Mouse (Mus musculus) heart, embryonic 14.5 days (tissue): ENCODE measurements at regions not wholly inside any gene's neighbourhood (a gene's known extent, or its start where the extent isn't known, plus 50 kb on each side); places are given as distances from the start of the nearest gene placed in this dataset.
A peak's percentile ranks its signal among the peaks of the same experiment; 100 is the strongest.

ENCODE experiments used
- ATAC-seq: fragments of 200-750 bp; cut with Nextera tagmentation; 2 replicates; pipeline ENCODE4 v1.8.0; 2017; ENCODE audit warnings: low read depth, moderate TSS enrichment; ENCODE audit not compliant: insufficient number of reproducible peaks, insufficient read depth, low FRiP score
- H3K27ac ChIP-seq, 2 experiments: fragments of 200-500 bp in 1 of 2; fragments of 300-500 bp in 1 of 2; sonication (generic) in 1 of 2; replicated peaks in 1 of 2; 2 replicates each; pipeline ENCODE4 v1.5.1; 2012 to 2014; ENCODE audit warnings: low read depth in 2 of 2, low read length in 2 of 2, control low read depth in 1 of 2, mild to moderate bottlenecking in 1 of 2, mixed read lengths in 1 of 2; ENCODE audit not compliant: control insufficient read depth in 1 of 2, insufficient read depth in 1 of 2
- H3K27me3 ChIP-seq: fragments of 300-500 bp; sonication (generic); 2 replicates; pipeline ENCODE4 v1.6.1; 2014; ENCODE audit warnings: mild to moderate bottlenecking, low read length, control low read depth; ENCODE audit not compliant: control insufficient read depth, insufficient read depth
- H3K36me3 ChIP-seq: fragments of 300-500 bp; sonication (generic); 2 replicates; pipeline ENCODE4 v1.6.1; 2014; ENCODE audit warnings: mild to moderate bottlenecking, control low read depth, low read length, mixed read lengths; ENCODE audit not compliant: control insufficient read depth, insufficient read depth
- H3K4me1 ChIP-seq, 2 experiments: fragments of 200-500 bp in 1 of 2; fragments of 300-500 bp in 1 of 2; sonication (generic) in 1 of 2; 2 replicates each; pipeline ENCODE4 v1.6.1; 2012 to 2014; ENCODE audit warnings: low read length in 2 of 2, control low read depth in 1 of 2, mixed read lengths in 1 of 2; ENCODE audit not compliant: control insufficient read depth in 2 of 2, insufficient read depth in 2 of 2
- H3K4me2 ChIP-seq: fragments of 300-500 bp; sonication (generic); 2 replicates; pipeline ENCODE4 v1.6.1; 2014; ENCODE audit warnings: mild to moderate bottlenecking, low read length
- H3K4me3 ChIP-seq, 2 experiments: fragments of 200-500 bp in 1 of 2; fragments of 300-500 bp in 1 of 2; sonication (generic) in 1 of 2; 2 replicates each; pipeline ENCODE4 v1.5.1; 2012 to 2014; ENCODE audit warnings: low read length in 2 of 2, mild to moderate bottlenecking in 2 of 2, control low read depth in 1 of 2, low read depth in 1 of 2, moderate library complexity in 1 of 2; ENCODE audit not compliant: control insufficient read depth in 1 of 2, insufficient read depth in 1 of 2
- H3K9ac ChIP-seq: fragments of 300-500 bp; sonication (generic); 2 replicates; pipeline ENCODE4 v1.6.1; 2014; ENCODE audit warnings: mild to moderate bottlenecking, low read length
- H3K9me3 ChIP-seq: fragments of 300-500 bp; sonication (generic); 2 replicates; pipeline ENCODE4 v1.6.1; 2016; ENCODE audit warnings: low read length, control low read depth; ENCODE audit not compliant: control insufficient read depth
- WGBS: fragments of 180-500 bp; shearing (Covaris S2); extraction: QIAGEN DNeasy Blood & Tissue Kit; methylation state at CpG from one replicate; pipeline ENCODE4 v1.1.7; 2014; 5-methylcytosine and 5-hydroxymethylcytosine counted together

DNA sequence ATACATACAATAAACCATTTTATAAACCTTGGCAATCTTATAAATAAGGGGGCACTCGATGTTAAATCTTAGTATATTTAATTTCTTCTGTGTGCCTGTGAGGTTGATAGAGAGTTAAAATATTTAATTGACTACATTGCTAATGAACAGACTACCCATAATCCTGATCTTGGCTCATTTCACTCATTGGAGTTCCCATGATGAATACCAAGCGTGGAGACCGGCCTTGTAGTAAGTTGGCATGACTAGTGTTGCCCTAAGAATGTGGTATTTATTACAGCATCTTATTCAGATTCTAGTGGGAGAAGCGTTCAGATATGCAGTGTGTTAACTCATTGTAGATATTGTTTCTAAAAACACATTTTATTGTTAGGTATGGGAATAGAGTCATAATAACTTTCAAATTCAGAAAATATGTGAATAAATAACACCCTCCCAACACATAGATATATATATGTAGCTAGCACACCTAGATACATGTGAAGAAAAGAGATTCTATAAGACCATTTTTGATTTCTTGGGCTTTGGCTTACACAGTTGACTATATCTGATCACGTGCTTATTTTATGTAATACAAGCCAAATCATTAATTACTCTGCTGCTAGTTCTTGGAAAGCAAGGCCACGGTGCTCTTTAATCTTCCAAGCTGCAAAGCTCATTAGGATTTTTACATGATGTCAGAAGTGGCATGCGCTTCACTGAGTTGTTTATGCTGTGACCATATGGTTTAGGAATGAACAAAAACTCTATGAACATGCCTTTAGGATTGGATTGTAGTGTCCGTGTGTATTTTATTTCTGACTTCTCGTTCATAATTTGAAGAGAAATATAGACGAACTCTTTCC is 232.0 kb downstream of the Mef2c start:
- Histone ChIP-seq H3K36me3 (no peaks in the 10 kb centered on the region), H3K4me3 (no peak overlapping the region), H3K9ac (no peak overlapping the region), H3K27me3 (peaks cover 93% of the 10 kb centered on the region), H3K9me3 (no peaks in the 10 kb centered on the region), H3K4me1 (peaks cover 6 to 7% of the 10 kb centered on the region in 2 experiments; a peak in 3 of 4 replicates), H3K4me2 (no peak overlapping the region), H3K27ac (no peak overlapping the region)
- 58% methylated on average over 10 of the region's 10 CpGs for WGBS
- ATAC-seq, result no peak

DNA sequence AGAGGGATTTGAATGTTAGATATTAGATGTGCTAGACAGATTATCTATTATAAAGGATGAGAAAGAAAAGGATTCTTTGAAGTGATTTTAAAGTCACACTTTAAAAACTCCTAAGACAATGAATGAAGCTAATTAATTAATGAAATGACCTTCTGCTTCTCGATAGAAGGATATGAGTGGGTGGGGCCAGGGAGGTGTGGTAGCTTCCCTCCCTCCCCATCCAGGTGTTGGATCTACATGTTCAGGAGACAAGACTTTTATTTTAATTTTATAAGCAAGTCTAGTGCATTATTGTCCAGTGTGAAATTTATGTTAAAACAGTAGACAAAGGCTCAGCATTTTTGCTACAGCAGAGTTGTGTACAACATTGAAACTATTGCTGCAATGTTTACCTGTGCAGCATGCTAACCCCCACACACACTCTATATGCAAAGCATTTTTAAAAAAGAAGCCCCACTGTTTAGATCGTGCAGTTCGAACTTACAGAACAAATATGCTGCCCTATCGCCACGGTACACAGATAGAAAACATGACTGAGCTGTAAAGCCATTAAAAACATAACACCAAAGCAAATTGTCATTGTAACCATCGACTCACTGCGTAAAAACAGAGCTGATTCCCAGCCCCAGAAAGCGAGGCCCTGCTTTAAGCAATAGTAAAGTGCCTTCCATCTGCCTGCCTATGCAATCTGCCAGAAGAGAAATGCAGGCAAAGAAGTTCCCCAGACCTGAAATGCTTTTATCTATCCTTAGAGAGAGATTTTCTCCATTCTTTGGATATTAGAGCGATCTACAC is 233.4 kb downstream of the Mef2c start:
- H3K9me3 ChIP-seq, result no peaks in the 10 kb centered on the region
- H3K27me3 ChIP-seq, result peaks cover 90% of the 10 kb centered on the region
- peak overlapping the region in 1 of 2 experiments; percentile 32; a peak in 1 of 4 replicates for H3K4me3 ChIP-seq
- no peak for ATAC-seq
- H3K27ac ChIP-seq, result no peak overlapping the region
- no peaks in the 10 kb centered on the region for H3K36me3 ChIP-seq
- 11% methylated on average over 9 of the region's 9 CpGs for WGBS
- H3K4me1 ChIP-seq, result peaks cover 4 to 5% of the 10 kb centered on the region in 2 experiments; a peak in 2 of 4 replicates
- H3K4me2 ChIP-seq, result peak overlapping the region; percentile 61
- no peak overlapping the region for H3K9ac ChIP-seq

DNA sequence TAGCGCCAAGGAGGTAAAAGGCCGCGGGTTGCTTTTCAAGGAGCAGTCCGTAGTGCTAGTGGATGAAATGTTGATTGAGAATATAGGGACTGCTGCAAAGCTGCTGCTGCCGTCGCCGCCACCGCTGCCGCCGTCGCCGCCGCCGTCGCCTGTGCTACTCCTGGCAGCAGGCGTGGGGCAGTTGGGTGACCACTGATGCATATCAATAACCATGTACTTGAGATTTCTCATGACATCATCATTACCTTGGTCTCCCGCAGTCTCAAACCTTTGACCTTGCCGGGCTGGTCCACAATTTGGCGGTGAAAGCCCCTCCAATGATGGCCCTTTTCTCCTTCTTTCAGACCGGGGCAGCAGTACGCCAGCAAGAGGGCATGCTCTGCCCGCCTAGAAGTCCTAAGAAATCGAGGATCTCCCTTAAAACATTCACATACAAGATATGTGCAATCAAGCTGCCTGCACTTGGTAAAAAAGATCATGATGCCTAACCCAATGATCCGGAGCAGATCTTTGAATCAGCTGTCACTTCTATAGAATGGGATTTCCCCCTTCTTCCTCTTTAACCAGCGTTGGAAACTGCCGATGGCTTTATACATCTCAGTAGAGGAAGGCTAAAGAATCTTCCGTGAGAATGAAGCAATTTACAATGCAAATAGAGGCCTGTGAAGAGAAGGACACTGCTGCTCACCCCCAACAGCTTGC is 234.1 kb downstream of the Mef2c start:
- peak overlapping the region; percentile 61 for H3K4me2 ChIP-seq
- H3K4me3 ChIP-seq, result peak overlapping the region in 1 of 2 experiments; percentile 32; a peak in 2 of 4 replicates

GRCm38 (mm10) chr13:83738528-83738981 is 234.7 kb downstream of the Mef2c start:
- Histone ChIP-seq H3K9me3 (no peaks in the 10 kb centered on the region), H3K4me3 (peak overlapping the region; percentile 32 to 36), H3K27ac (no peak overlapping the region), H3K36me3 (no peaks in the 10 kb centered on the region), H3K4me2 (peak overlapping the region; percentile 61), H3K27me3 (peaks cover 82% of the 10 kb centered on the region), H3K9ac (no peak overlapping the region), H3K4me1 (peaks cover 0 to 2% of the 10 kb centered on the region in 2 experiments; a peak in 1 of 4 replicates)
- no peak for ATAC-seq
- 5% methylated on average over 12 of the region's 12 CpGs for WGBS

More for the DNA sequence above, 234.1 kb downstream of the Mef2c start:
- no peaks in the 10 kb centered on the region for H3K9me3 ChIP-seq
- H3K27me3 ChIP-seq, result peaks cover 87% of the 10 kb centered on the region
- no peak overlapping the region for H3K9ac ChIP-seq
- WGBS, result 2% methylated on average over 27 of the region's 27 CpGs
- H3K36me3 ChIP-seq, result no peaks in the 10 kb centered on the region
- peaks cover 0 to 3% of the 10 kb centered on the region in 2 experiments; a peak in 1 of 4 replicates for H3K4me1 ChIP-seq
- ATAC-seq, result no peak
- no peak overlapping the region for H3K27ac ChIP-seq

GRCm38 (mm10) chr13:83739131-83739530 is 235.3 kb downstream of the Mef2c start:
- no peak overlapping the region for H3K27ac ChIP-seq
- H3K9ac ChIP-seq, result no peak overlapping the region
- no peaks in the 10 kb centered on the region for H3K9me3 ChIP-seq
- H3K36me3 ChIP-seq, result no peaks in the 10 kb centered on the region
- 16% methylated on average over 3 of the region's 3 CpGs for WGBS
- H3K27me3 ChIP-seq, result peaks cover 77% of the 10 kb centered on the region
- H3K4me3 ChIP-seq, result peak overlapping the region in 1 of 2 experiments; percentile 32; a peak in 2 of 4 replicates
- H3K4me2 ChIP-seq, result peak overlapping the region; percentile 61
- ATAC-seq, result no peak
- H3K4me1 ChIP-seq, result no peaks in the 10 kb centered on the region

DNA sequence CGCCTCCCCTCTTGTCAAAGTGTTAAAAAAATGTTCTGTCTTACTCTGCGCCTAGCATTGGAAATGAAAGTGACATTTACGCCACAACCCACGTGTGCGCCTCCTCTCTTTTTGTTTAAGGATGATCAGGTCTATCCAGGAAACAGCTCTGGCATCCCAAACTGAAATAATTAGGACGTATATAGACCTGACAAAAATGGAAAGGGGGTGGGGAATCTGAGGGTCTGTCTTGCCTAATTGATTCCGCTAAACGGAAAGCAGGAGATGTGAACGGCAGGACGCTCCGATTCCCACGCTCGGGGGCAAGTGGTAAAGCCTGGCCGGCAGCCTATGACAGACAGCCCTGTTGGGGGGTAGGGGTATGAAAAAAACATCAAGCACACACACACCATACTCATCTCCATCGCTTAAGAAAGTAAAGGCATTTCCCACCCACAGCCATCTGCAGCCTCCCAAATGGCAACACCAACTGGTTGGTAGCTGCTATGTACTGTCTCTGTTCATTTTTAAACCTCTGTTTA is 235.8 kb downstream of the Mef2c start:
- Histone ChIP-seq H3K9ac (no peak overlapping the region), H3K4me2 (peak overlapping the region; percentile 61), H3K9me3 (no peaks in the 10 kb centered on the region), H3K27ac (no peak overlapping the region), H3K4me1 (peaks cover 0 to 3% of the 10 kb centered on the region in 2 experiments; a peak in 2 of 4 replicates), H3K4me3 (peak overlapping the region in 1 of 2 experiments; percentile 22; a peak in 2 of 4 replicates), H3K36me3 (no peaks in the 10 kb centered on the region), H3K27me3 (peaks cover 74% of the 10 kb centered on the region)
- no peak for ATAC-seq
- 3% methylated on average over 15 of the region's 15 CpGs for WGBS

- H3K9ac ChIP-seq, result no peak overlapping the region
- no peaks in the 10 kb centered on the region for H3K36me3 ChIP-seq
- no peaks in the 10 kb centered on the region for H3K9me3 ChIP-seq
- whole genome bisulfite sequencing, result 60% methylated on average over 2 of the region's 2 CpGs
- no peak overlapping the region for H3K4me2 ChIP-seq
- H3K27me3 ChIP-seq, result peaks cover 69% of the 10 kb centered on the region
- no peak for ATAC-seq
- peaks cover 0 to 5% of the 10 kb centered on the region in 2 experiments; a peak in 2 of 4 replicates for H3K4me1 ChIP-seq
- H3K4me3 ChIP-seq, result no peak overlapping the region; a peak in 1 of 4 replicates
- no peak overlapping the region for H3K27ac ChIP-seq
Observed at GRCm38 (mm10) chr13:83740101-83740500, 236.3 kb downstream of the Mef2c start.
